Mouse (Mus musculus) bone marrow macrophage, adult 2 months (primary cell): ENCODE measurements around the gene Agbl3.

Source experiments
- CTCF ChIP-seq: IDR thresholded peaks from 2 replicates; pipeline ENCODE4 v1.5.1; 2012; ENCODE audit warnings: low read depth, mild to moderate bottlenecking, low read length, moderate library complexity
- POLR2A ChIP-seq: IDR thresholded peaks from 2 replicates; pipeline ENCODE4 v1.6.1; 2012; ENCODE audit warnings: mild to moderate bottlenecking, low read depth, low read length, borderline replicate concordance

GRCm38 (mm10) chr6:34870136-34870535 lies 89.9 kb downstream of the Agbl3 start:
- TF ChIP-seq CTCF (no peak), POLR2A (no peak)
